Mouse (Mus musculus) cerebellum, adult 2 months (tissue): ENCODE measurements around the gene Pla2g4a.

Experiments
- CTCF ChIP-seq: fragments of 200-500 bp; IDR thresholded peaks from 2 replicates; pipeline ENCODE4 v1.5.1; 2011; ENCODE audit warnings: low read depth, mild to moderate bottlenecking, control low read depth, low read length, moderate library complexity, borderline replicate concordance; ENCODE audit not compliant: insufficient read depth
- POLR2A ChIP-seq: fragments of 200-500 bp; IDR thresholded peaks from 2 replicates; pipeline ENCODE4 v1.6.1; 2011; ENCODE audit warnings: low read length, control low read depth, borderline replicate concordance; ENCODE audit not compliant: insufficient read depth

- no peak for TF ChIP-seq CTCF
- TF ChIP-seq POLR2A = no peak
Measured at GRCm38 (mm10) chr1:149950254-149950653, 10.8 kb downstream of the Pla2g4a start.
